Mouse (Mus musculus) kidney, adult 2 months (tissue): ENCODE data around the gene Pygm. TPM values are rescaled to one million over a fixed set of nuclear protein-coding genes. Genes with fewer than 3 reads are reported as not detected.

ENCODE experiments used
- DNase-seq: peaks from one replicate; pipeline ENCODE4 v3.0.0; 2021
- H3K27ac ChIP-seq: fragments of 200-500 bp; 2 replicates; pipeline ENCODE4 v1.5.1; 2012; ENCODE audit warnings: low read depth, low read length, control low read depth, inconsistent platforms; ENCODE audit not compliant: insufficient read depth
- H3K27me3 ChIP-seq: fragments of 200-500 bp; replicated peaks from 2 replicates; pipeline ENCODE4 v1.6.1; 2012; ENCODE audit warnings: mild to moderate bottlenecking, moderate library complexity, low read length, inconsistent platforms; ENCODE audit not compliant: control insufficient read depth, insufficient read depth
- H3K36me3 ChIP-seq: fragments of 200-500 bp; 2 replicates; pipeline ENCODE4 v1.6.1; 2012; ENCODE audit warnings: mild to moderate bottlenecking, moderate library complexity, low read length, inconsistent platforms; ENCODE audit not compliant: control insufficient read depth, insufficient read depth
- H3K4me1 ChIP-seq: fragments of 200-500 bp; 2 replicates; pipeline ENCODE4 v1.6.1; 2011; ENCODE audit warnings: low read length; ENCODE audit not compliant: control insufficient read depth, insufficient read depth
- H3K4me3 ChIP-seq: fragments of 200-500 bp; 2 replicates; pipeline ENCODE4 v1.5.1; 2011; ENCODE audit warnings: mild to moderate bottlenecking, low read depth, low read length, control low read depth; ENCODE audit not compliant: insufficient read depth
- CTCF ChIP-seq: fragments of 200-500 bp; conservative IDR thresholded peaks from 2 replicates; pipeline ENCODE4 v1.5.1; 2011; ENCODE audit warnings: low read depth, mild to moderate bottlenecking, control low read depth, low read length, moderate library complexity, mixed read lengths; ENCODE audit not compliant: insufficient read depth, insufficient read length
- POLR2A ChIP-seq: fragments of 200-500 bp; IDR thresholded peaks from one replicate; pipeline ENCODE4 v1.6.1; 2011; ENCODE audit warnings: low read depth, low read length, control low read depth
- WGBS: fragments of 180-500 bp; shearing (Covaris S2); methylation state at CpG from one replicate; pipeline ENCODE4 v1.1.7; 2018; 5-methylcytosine and 5-hydroxymethylcytosine counted together
- polyA plus RNA-seq: library from polyadenylated mRNA; depleted of rRNA; stranded (reverse); fragments of >200 nt; gene quantifications from 2 replicates; pipeline ENCODE4 v1.2.3, GENCODE M21; 2012

Pygm gene
- polyA plus RNA-seq, 1 experiment: 47.1 TPM

DNA sequence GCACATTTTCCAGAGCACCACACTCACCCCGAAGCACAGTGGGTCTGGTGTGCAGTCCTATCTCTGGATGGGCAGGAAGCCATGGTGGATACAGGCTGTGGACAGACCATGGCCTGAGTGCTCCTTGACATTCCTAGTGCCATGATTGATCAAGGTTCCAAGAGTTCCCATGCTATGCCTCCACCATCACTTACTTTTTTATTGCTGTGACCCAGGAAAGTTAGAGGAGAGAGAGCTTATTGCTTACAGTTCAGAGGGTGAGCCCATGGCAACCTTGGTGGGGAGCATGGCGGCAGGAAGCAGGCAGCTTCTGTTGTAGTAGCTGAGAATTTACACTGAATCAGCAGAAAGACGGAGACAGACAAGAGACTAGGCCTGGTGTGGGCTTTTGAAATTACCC, 22.9 kb upstream of the Pygm start:
- TF ChIP-seq CTCF: no peak
- TF ChIP-seq POLR2A: no peak
- WGBS: 98% methylated on average over 3 of the region's 3 CpGs
- DNase-seq: no peak
- H3K27me3 ChIP-seq: no peaks in the 10 kb centered on the region
- H3K4me1 ChIP-seq: peaks cover 4% of the 10 kb centered on the region; the same call in 1 of the 2 replicates
- no peak overlapping the region for H3K4me3 ChIP-seq
- H3K36me3 ChIP-seq: peaks cover 4% of the 10 kb centered on the region
- H3K27ac ChIP-seq: no peak overlapping the region

DNA sequence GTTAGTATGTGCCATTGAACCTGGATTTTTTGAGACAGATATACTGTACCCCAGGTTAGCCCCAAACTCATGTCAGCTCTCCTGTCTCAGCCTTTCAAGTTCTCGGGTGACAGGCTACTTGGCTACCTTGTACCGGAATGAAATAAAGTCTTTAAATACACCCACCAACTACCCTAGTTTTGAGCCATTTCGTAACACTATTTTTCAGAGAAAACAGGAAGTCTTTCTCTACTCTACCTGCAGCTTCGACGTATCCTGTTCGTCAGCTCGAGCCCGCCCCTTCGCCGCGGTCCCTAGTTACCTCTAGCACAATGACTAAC, 21.1 kb upstream of the Pygm start:
- H3K4me3 ChIP-seq: peak overlapping the region; percentile 53
- H3K36me3 ChIP-seq: peaks cover 14% of the 10 kb centered on the region
- TF ChIP-seq POLR2A: no peak
- no peak for TF ChIP-seq CTCF
- DNase-seq: no peak
- H3K27ac ChIP-seq: peak overlapping the region; percentile 92
- H3K4me1 ChIP-seq: peaks cover 4% of the 10 kb centered on the region; the same call in 1 of the 2 replicates
- under 1% methylated on average over 11 of the region's 11 CpGs for WGBS
- H3K27me3 ChIP-seq: no peaks in the 10 kb centered on the region

DNA sequence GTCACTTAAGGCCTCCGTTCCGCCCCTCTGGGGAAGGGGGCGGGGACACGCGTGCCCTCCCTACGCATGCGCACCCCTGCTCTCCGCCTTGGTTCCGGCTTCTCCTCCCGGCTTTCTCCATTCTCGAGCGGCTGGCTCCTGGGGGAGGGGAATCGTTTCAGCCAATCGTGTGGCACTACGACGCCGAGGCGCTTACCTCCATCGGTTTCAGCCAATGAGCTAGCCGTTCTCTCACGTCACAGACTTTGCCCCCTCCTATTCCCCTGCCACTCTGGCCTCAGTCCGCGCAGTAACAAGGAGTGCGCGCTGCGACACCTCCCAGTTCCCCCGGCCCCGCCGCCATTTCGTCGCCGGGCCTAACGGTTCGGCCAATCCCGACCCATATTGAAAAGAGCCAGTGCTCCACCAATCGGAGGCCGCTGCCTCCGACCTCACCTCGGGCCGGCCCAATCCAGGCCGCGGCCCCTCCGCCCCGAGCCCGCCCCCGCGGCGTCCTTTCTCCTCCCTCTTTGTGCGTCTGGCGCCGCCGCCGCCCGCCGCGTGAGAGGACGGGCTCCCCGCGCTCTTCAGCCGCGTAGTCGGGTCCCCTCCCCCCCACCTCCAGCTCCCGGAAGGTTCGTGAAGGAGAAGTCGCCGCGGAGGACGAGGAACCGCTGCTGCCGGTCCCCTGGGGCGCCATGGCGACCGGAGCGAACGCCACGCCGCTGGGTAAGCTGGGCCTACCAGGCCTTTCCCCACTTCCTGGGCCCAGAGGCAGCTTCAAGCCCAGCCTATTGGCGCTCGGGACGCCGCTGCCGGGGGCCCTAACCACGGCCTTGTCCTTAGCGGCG, 20.6 kb upstream of the Pygm start, which contains the start of gene Sf1:
Sf1 (plus strand) TSS at position 280 of the 830 bp plus-strand sequence.
- TF ChIP-seq POLR2A (peak; percentile 65), CTCF (no peak)
- Histone ChIP-seq H3K27me3 (no peaks in the 10 kb centered on the region), H3K27ac (peak within 1 kb of the TSS; percentile 98), H3K36me3 (peaks cover 16% of the 10 kb centered on the region), H3K4me3 (peak within 1 kb of the TSS; percentile 97), H3K4me1 (peaks cover 4% of the 10 kb centered on the region; the same call in 1 of the 2 replicates)
- WGBS: 2% methylated on average over 85 of the region's 85 CpGs
- DNase-seq: peak; percentile 100

DNA sequence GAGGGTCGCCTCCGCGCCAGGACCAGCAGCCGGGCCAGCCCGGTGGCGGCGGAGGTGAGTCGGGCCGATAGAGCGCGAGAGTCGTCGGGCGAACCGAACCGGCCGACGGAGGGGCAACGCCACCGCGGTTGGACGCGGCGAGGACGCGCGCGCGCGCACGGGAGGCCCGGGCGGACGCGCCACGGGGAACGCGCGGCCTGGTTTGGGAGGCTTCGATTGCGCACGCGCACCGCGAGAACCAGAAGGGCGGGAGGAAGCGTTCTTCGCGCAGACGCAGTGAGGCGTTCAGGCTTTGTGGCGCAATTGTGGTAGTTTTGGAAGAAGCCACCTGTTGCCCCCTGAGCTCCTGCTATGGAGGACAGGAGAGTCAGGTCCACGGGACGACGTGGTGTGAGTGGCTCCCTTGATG, 19.9 kb upstream of the Pygm start:
- under 1% methylated on average over 55 of the region's 55 CpGs for WGBS
- Histone ChIP-seq H3K27ac (peak overlapping the region; percentile 98), H3K27me3 (no peaks in the 10 kb centered on the region), H3K36me3 (peaks cover 16% of the 10 kb centered on the region), H3K4me1 (peaks cover 4% of the 10 kb centered on the region; the same call in 1 of the 2 replicates), H3K4me3 (peak overlapping the region; percentile 97)
- peak; percentile 95 for DNase-seq
- TF ChIP-seq CTCF (no peak), POLR2A (peak; percentile 0)

DNA sequence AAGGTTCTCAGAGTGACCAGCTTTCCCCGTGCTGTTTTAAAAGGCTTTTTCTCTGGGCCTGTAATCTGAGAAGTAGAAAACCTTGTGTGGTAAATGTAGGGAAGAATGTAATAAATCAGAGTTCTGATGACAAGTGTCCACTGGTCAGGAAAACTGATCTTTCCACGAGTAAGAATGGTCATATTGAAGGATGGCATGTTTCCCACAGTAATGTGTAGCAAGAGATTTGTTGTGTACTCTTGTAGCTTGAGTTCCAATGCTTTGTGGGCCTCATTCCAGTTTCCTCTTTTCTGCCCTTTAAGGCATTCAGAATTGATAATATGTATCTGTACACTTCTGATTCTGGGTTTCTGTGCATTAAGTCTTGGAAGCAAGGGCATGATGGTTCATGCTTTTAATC, 19.4 kb upstream of the Pygm start:
- no peak for DNase-seq
- no peak for TF ChIP-seq CTCF
- no peak for TF ChIP-seq POLR2A
- Histone ChIP-seq H3K4me1 (peaks cover 4% of the 10 kb centered on the region; the same call in 1 of the 2 replicates), H3K36me3 (peaks cover 19% of the 10 kb centered on the region), H3K27me3 (no peaks in the 10 kb centered on the region), H3K4me3 (peak overlapping the region; percentile 97), H3K27ac (no peak overlapping the region)
- 0% methylated on average over 2 of the region's 2 CpGs for WGBS

DNA sequence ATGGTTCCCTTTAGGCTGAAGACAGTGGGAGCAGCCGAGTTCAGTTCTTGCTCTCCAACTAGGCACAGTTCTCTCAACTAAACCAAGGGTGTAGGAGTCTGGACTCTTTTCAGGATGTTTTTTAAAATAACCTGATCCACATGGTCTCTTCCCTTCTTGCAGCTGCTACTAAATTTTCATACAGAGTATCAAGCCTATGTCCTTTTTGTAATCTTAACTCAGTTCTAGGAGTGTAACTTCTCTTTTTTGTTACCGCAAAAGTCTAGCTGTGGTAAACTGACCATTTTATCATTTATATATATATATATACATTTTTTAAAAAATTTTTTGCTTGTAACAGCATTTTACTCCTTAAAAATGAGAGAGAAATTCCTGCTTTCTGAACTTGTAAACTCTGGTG, 14.0 kb upstream of the Pygm start:
- Histone ChIP-seq H3K36me3 (peaks cover 35% of the 10 kb centered on the region), H3K27me3 (no peaks in the 10 kb centered on the region), H3K4me1 (peaks cover 4% of the 10 kb centered on the region; the same call in 1 of the 2 replicates), H3K27ac (no peak overlapping the region), H3K4me3 (no peak overlapping the region)
- WGBS: 76% methylated on average over 2 of the region's 2 CpGs
- DNase-seq: no peak
- TF ChIP-seq POLR2A: no peak
- TF ChIP-seq CTCF: no peak

DNA sequence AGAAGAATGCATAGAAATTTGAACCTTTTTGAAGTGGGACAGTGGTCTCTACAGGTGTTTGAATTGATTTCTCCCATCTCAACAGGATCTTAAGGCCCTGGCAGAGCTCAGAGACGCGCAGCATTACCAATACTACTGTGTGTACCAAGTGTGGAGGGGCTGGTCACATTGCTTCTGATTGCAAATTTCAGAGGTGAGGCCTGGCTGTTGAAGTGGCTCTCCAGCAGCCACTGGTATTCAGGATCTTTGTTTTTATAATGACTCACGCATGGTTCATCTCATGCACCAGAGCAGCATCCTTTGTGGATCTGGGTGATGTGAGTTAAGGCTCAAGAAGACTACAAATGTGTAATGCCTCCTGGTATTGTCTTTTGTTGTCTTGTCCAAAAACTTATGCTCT, 11.8 kb upstream of the Pygm start:
- DNase-seq: no peak
- Histone ChIP-seq H3K4me3 (no peak overlapping the region), H3K36me3 (peaks cover 32% of the 10 kb centered on the region), H3K27me3 (no peaks in the 10 kb centered on the region), H3K4me1 (no peaks in the 10 kb centered on the region), H3K27ac (no peak overlapping the region)
- no peak for TF ChIP-seq CTCF
- no peak for TF ChIP-seq POLR2A
- 96% methylated on average over 3 of the region's 3 CpGs for WGBS
